Mouse (Mus musculus): ENCODE data around the gene Fbxo24. TPM values are rescaled to one million over a fixed set of nuclear protein-coding genes. Genes with fewer than 3 reads are reported as not detected.

Gene Fbxo24
- polyA plus RNA-seq, 1 experiment = not detected

DNA sequence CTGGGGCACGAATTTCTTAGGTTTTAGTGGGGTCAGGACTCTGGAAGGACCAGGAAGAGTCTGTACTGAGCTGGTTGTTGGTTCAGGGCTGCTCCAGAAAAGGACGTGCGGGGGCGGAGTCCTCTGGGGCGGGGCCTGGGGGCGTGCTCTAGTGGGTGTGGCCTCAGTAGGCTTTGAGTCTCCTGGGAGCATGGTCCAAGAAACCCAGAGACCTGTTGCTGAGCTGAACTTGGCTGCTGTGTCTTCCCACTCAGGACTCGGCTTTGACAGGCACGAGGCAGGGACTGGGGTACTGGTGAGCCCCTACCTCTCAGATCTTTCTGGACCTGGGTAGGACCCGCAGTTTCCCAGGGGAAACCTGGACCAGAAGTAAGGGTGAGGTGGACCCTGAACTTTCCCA, 59.1 kb downstream of the Fbxo24 start, which contains the start of gene Tfr2:
Gene Tfr2, plus strand, starts transcription at position 176 of the 400 bp plus-strand sequence.
- no peak for TF ChIP-seq CTCF (IDR thresholded peaks at IDR 0.05; ENCODE audit: low read depth, low read length)
- TF ChIP-seq POLR2A (IDR thresholded peaks at IDR 0.05; ENCODE audit: borderline replicate concordance, low read depth, low read length) = no peak
- Histone ChIP-seq H3K27ac (ENCODE audit: insufficient read depth, low read depth, low read length) (no peak within 1 kb of the TSS), H3K4me3 (ENCODE audit: insufficient read depth, low read length) (no peak within 1 kb of the TSS), H3K4me1 (ENCODE audit: control insufficient read depth, insufficient read depth, low read length) (peaks cover 14% of the 10 kb centered on the region)

DNA sequence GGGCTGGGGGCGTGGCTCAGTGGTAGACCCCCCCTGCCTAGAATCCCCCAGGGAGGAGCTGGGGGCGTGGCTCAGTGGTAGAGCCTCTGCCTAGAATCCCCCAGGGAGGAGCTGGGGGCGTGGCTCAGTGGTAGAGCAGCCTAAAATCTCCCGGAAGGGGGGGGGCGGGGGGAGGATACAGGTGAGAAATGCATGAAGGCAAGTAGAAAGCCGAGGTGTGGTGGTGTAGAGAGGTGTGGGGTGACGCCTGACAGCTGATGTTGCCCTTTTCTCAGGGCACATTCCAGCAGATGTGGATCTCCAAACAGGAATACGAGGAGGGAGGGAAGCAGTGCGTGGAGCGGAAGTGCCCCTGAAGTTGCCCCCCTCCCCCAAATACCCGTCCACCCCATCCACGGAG, 59.8 kb downstream of the Fbxo24 start:
- H3K4me3 ChIP-seq (ENCODE audit: insufficient read depth, low read length) = no peak overlapping the region
- no peak overlapping the region for H3K27ac ChIP-seq (ENCODE audit: insufficient read depth, low read depth, low read length)
- H3K4me1 ChIP-seq (ENCODE audit: control insufficient read depth, insufficient read depth, low read length) = peaks cover 14% of the 10 kb centered on the region
- no peak for TF ChIP-seq POLR2A (IDR thresholded peaks at IDR 0.05; ENCODE audit: borderline replicate concordance, low read depth, low read length)
- no peak for TF ChIP-seq CTCF (IDR thresholded peaks at IDR 0.05; ENCODE audit: low read depth, low read length)

DNA sequence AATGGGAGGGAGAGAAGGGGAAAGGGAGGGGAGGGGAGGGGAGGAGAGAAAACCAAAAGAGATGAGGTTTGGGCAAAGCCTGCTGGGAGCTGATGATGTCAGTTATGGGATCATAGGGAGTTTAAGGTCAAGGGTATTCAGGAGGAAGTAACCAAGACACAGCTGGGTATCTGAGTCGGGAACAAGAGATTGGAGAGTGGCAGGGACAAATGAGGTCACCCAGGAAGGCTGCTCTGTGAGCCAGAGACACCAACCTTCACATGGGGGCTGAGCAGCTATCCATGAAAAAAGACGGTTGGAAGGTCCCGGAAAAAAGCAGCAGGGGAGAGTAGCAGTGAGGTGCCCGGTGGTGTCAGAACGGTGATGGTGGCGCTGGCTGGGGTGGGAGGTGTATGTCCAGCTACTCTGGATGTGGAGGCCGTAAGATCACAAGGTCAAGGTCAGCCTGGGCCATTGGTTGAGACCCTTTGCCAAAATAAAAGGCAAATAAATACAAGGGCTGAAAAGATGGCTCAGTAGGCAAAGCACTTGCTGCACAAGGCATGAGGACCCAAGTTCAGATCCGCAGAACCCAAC, 60.5 kb downstream of the Fbxo24 start:
- TF ChIP-seq CTCF (IDR thresholded peaks at IDR 0.05; ENCODE audit: low read depth, low read length) (no peak), POLR2A (IDR thresholded peaks at IDR 0.05; ENCODE audit: borderline replicate concordance, low read depth, low read length) (no peak)
- no peak overlapping the region for H3K4me3 ChIP-seq (ENCODE audit: insufficient read depth, low read length)
- no peak overlapping the region for H3K27ac ChIP-seq (ENCODE audit: insufficient read depth, low read depth, low read length)
- H3K4me1 ChIP-seq (ENCODE audit: control insufficient read depth, insufficient read depth, low read length) = peaks cover 14% of the 10 kb centered on the region

DNA sequence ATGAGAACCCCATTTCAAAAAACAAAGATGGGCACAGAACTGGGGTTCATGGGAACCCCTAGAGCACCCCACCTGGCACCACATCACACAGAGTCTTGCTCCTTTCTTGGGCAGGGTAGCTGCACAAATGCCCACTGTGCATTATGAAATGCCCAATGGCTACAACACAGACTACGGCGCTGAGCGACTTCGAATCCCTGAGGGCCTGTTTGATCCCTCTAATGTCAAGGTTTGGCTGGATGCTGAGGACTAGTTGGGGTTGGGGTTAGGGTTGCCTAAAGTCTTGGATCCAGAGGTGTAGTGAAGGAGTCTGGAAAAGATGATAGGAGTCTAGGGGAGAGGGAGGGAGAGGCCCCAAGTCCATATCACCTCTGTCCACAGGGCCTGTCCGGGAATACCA, 62.4 kb downstream of the Fbxo24 start:
- Histone ChIP-seq H3K27ac (ENCODE audit: insufficient read depth, low read depth, low read length) (no peak overlapping the region), H3K4me3 (ENCODE audit: insufficient read depth, low read length) (no peak overlapping the region), H3K4me1 (ENCODE audit: control insufficient read depth, insufficient read depth, low read length) (peaks cover 18% of the 10 kb centered on the region)
- TF ChIP-seq CTCF (IDR thresholded peaks at IDR 0.05; ENCODE audit: low read depth, low read length) = no peak
- TF ChIP-seq POLR2A (IDR thresholded peaks at IDR 0.05; ENCODE audit: borderline replicate concordance, low read depth, low read length) = no peak

DNA sequence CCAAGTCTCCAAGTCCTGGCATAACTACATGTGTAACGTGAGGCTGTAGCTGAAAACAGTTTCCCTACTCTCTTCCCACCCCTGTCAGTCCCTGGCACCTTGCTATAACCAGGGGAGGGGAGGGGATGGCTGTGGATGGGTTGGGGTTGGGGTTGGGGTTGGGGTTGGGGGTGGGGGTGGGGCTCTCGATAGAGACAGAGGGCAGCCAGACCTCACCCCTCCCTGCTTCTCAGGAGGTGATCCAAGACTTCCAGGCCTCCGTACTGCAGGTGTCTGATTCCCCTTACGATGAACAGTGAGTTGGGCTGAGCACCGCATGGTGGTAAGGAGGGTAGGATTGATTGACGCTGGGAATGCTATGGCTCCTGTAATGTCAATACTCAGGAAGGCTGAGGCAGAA, 63.1 kb downstream of the Fbxo24 start:
- H3K4me1 ChIP-seq (ENCODE audit: control insufficient read depth, insufficient read depth, low read length) = peaks cover 18% of the 10 kb centered on the region
- TF ChIP-seq POLR2A (IDR thresholded peaks at IDR 0.05; ENCODE audit: borderline replicate concordance, low read depth, low read length) = no peak

DNA sequence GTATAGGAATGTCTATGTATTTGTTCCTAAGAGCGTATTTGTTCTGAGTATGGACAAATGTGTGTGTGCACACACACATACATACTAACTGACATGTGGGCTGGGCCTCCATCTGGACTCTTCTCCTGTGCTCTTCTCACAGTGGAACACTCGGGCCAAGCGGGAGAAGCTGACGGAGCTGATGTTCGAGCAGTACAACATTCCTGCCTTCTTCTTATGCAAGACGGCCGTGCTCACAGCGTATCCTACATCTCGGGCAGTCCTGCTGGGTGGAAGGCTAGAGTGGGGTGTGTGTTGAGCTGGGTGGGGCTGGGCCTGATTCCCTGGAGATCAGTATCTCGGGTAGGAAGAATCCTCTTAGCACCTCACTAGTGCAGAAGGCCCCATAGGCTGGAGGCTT, 65.8 kb downstream of the Fbxo24 start:
- no peak for TF ChIP-seq POLR2A (IDR thresholded peaks at IDR 0.05; ENCODE audit: borderline replicate concordance, low read depth, low read length)
- TF ChIP-seq CTCF (IDR thresholded peaks at IDR 0.05; ENCODE audit: low read depth, low read length) = no peak
- Histone ChIP-seq H3K27ac (ENCODE audit: insufficient read depth, low read depth, low read length) (no peak overlapping the region), H3K4me1 (ENCODE audit: control insufficient read depth, insufficient read depth, low read length) (peaks cover 3% of the 10 kb centered on the region), H3K4me3 (ENCODE audit: insufficient read depth, low read length) (no peak overlapping the region)

More for the DNA sequence above, 63.1 kb downstream of the Fbxo24 start:
- Histone ChIP-seq H3K4me3 (ENCODE audit: insufficient read depth, low read length) (no peak overlapping the region), H3K27ac (ENCODE audit: insufficient read depth, low read depth, low read length) (no peak overlapping the region)

Other genes starting within 250 kb of the Fbxo24 start
- gene Zan, start 151.9 kb downstream of the Fbxo24 start, polyA plus RNA-seq (2012; ENCODE audit: insufficient read depth, insufficient read length, missing spikeins) = not detected in 2 replicates
- 15.8 and 17.4 TPM in 2 replicates for gene Pop7, start 126.5 kb downstream of the Fbxo24 start, polyA plus RNA-seq (2012; ENCODE audit: insufficient read depth, insufficient read length, missing spikeins)
- 42.0 and 48.3 TPM in 2 replicates for gene Gigyf1, start 110.5 kb downstream of the Fbxo24 start, polyA plus RNA-seq (2012; ENCODE audit: insufficient read depth, insufficient read length, missing spikeins)
- not detected in 2 replicates for gene Epo, start 95.8 kb downstream of the Fbxo24 start, polyA plus RNA-seq (2012; ENCODE audit: insufficient read depth, insufficient read length, missing spikeins)
- 547 and 604 TPM in 2 replicates for gene Gnb2, start 95.5 kb downstream of the Fbxo24 start, polyA plus RNA-seq (2012; ENCODE audit: insufficient read depth, insufficient read length, missing spikeins)
- gene Actl6b, start 75.5 kb downstream of the Fbxo24 start, polyA plus RNA-seq (2012; ENCODE audit: insufficient read depth, insufficient read length, missing spikeins) = not detected in 2 replicates
- 1.7 TPM in 1 of 2 replicates, not detected in the other for gene Tfr2, start 59.2 kb downstream of the Fbxo24 start, polyA plus RNA-seq (2012; ENCODE audit: insufficient read depth, insufficient read length, missing spikeins)
- 64.0 and 69.9 TPM in 2 replicates for gene Mospd3, start 27.9 kb downstream of the Fbxo24 start, polyA plus RNA-seq (2012; ENCODE audit: insufficient read depth, insufficient read length, missing spikeins)
- gene Pcolce, start 15.2 kb downstream of the Fbxo24 start, polyA plus RNA-seq (2012; ENCODE audit: insufficient read depth, insufficient read length, missing spikeins) = 3.2 and 5.0 TPM in 2 replicates
- gene Lrch4, start 119 bp upstream of the Fbxo24 start, polyA plus RNA-seq (2012; ENCODE audit: insufficient read depth, insufficient read length, missing spikeins) = 209 and 221 TPM in 2 replicates
- gene Gm20605, start 173 bp upstream of the Fbxo24 start, polyA plus RNA-seq (2012; ENCODE audit: insufficient read depth, insufficient read length, missing spikeins) = 37.5 and 42.1 TPM in 2 replicates
- 107 and 128 TPM in 2 replicates for gene Sap25, start 12.3 kb upstream of the Fbxo24 start, polyA plus RNA-seq (2012; ENCODE audit: insufficient read depth, insufficient read length, missing spikeins)
- gene Irs3, start 16.7 kb upstream of the Fbxo24 start, polyA plus RNA-seq (2012; ENCODE audit: insufficient read depth, insufficient read length, missing spikeins) = not detected in 2 replicates
- gene Agfg2, start 55.7 kb upstream of the Fbxo24 start, polyA plus RNA-seq (2012; ENCODE audit: insufficient read depth, insufficient read length, missing spikeins) = 18.1 and 22.5 TPM in 2 replicates
- gene Nyap1, start 112.6 kb upstream of the Fbxo24 start, polyA plus RNA-seq (2012; ENCODE audit: insufficient read depth, insufficient read length, missing spikeins) = 1.5 and 1.9 TPM in 2 replicates
- 179 and 198 TPM in 2 replicates for gene Tsc22d4, start 116.7 kb upstream of the Fbxo24 start, polyA plus RNA-seq (2012; ENCODE audit: insufficient read depth, insufficient read length, missing spikeins)
- 28.3 and 36.2 TPM in 2 replicates for gene Ppp1r35, start 149.8 kb upstream of the Fbxo24 start, polyA plus RNA-seq (2012; ENCODE audit: insufficient read depth, insufficient read length, missing spikeins)
- gene Mepce, start 158.7 kb upstream of the Fbxo24 start, polyA plus RNA-seq (2012; ENCODE audit: insufficient read depth, insufficient read length, missing spikeins) = 31.3 and 35.4 TPM in 2 replicates
- gene Zcwpw1, start 158.8 kb upstream of the Fbxo24 start, polyA plus RNA-seq (2012; ENCODE audit: insufficient read depth, insufficient read length, missing spikeins) = 6.1 TPM in 2 replicates
- 15.5 and 16.8 TPM in 2 replicates for gene Pilra, start 207.3 kb upstream of the Fbxo24 start, polyA plus RNA-seq (2012; ENCODE audit: insufficient read depth, insufficient read length, missing spikeins)
- 15.2 and 19.7 TPM in 2 replicates for gene Pilrb1, start 229.1 kb upstream of the Fbxo24 start, polyA plus RNA-seq (2012; ENCODE audit: insufficient read depth, insufficient read length, missing spikeins)
- 37.4 and 42.3 TPM in 2 replicates for gene Pilrb2, start 242.8 kb upstream of the Fbxo24 start, polyA plus RNA-seq (2012; ENCODE audit: insufficient read depth, insufficient read length, missing spikeins)

Measured in bone marrow macrophage, adult 2 months (primary cell).